28 mouse cellular contexts compared by ENCODE assay signal in the genomic region with DNA sequence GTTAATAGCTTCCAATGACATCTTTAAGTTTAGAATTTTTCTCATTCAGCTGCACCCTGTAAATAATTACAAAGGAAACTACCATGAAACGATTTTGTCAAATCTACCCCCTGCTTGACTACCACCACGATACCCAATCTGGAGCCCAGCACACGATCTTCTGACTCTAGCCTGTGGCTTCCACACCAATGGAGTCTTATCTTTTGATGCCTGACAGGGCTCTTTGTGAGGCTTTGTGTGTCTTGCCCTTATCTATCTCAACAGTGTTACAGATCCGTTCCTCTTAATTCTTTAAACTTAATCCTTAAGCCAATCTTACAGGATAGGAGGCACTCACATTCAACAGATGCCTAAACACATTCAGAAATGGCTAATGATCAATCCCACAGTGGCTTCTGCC. TPM values are rescaled to one million over a fixed set of nuclear protein-coding genes. Genes with fewer than 3 reads are reported as not detected.
DNase-seq lines count a peak whose midpoint lies in the region; ATAC-seq lines count a peak whose summit lies in the region.
"Had no signal": no experiment of that assay in that cellular context is flagged by ENCODE, and none has a peak within 500 bp of the region (broad histone marks: within the 10 kb centered on the region; RNA-seq: fewer than 3 reads in every experiment).

No protein-coding gene starts in this region.

- intact Hi-C loops in heart, postnatal 14 days (cut with DNase I): no loop called here

- 2% methylated on average over 4 of the region's 4 CpGs for WGBS in liver, embryonic 13.5 days (ENCODE audit: insufficient replicate concordance)

- no peak overlapping the region for H3K9ac ChIP-seq in liver, embryonic 13.5 days
- H3K9ac ChIP-seq: heart, embryonic 15.5 days; hindbrain, embryonic 14.5 days; midbrain, embryonic 12.5 days; neural tube, embryonic 13.5 days had no signal

- no peak overlapping the region for H3K4me3 ChIP-seq in liver, embryonic 13.5 days (replicated peaks)
- H3K4me3 ChIP-seq: erythroblast, embryonic 14.5 days; gastrocnemius, adult 2 months; heart, embryonic 15.5 days; midbrain, embryonic 12.5 days; myocyte; neural tube, embryonic 13.5 days had no signal

- no peaks in the 10 kb centered on the region for H3K9me3 ChIP-seq in liver, embryonic 13.5 days (replicated peaks)
- H3K9me3 ChIP-seq: heart, embryonic 15.5 days; midbrain, embryonic 12.5 days; neural tube, embryonic 13.5 days had no signal

- no peak overlapping the region for H3K27ac ChIP-seq in liver, embryonic 13.5 days
- H3K27ac ChIP-seq: gastrocnemius, adult 2 months; heart, embryonic 15.5 days; hindbrain, embryonic 14.5 days; macrophage; midbrain, embryonic 12.5 days; neural tube, embryonic 13.5 days had no signal

- no peak overlapping the region for H3K4me2 ChIP-seq in liver, embryonic 13.5 days
- H3K4me2 ChIP-seq: heart, embryonic 15.5 days; hindbrain, embryonic 14.5 days; midbrain, embryonic 12.5 days; neural tube, embryonic 13.5 days had no signal

- peak; percentile 92 for ATAC-seq in liver, embryonic 13.5 days (ENCODE audit: low read depth)
- ATAC-seq in megakaryocyte progenitor cell, adult 5-6 weeks (replicated peaks; ENCODE audit: poor library complexity): peak; percentile 98
- ATAC-seq: forebrain, embryonic 16.5 days; intestine, postnatal 0 days; lung, postnatal 0 days; Patski had no signal

- H3K36me3 ChIP-seq in liver, embryonic 13.5 days: no peaks in the 10 kb centered on the region
- H3K36me3 ChIP-seq: midbrain, embryonic 12.5 days; neural tube, embryonic 13.5 days had no signal

- H3K4me1 ChIP-seq in liver, embryonic 13.5 days (replicated peaks): peaks cover 9% of the 10 kb centered on the region

- DNase-seq in heart, adult 11 months: peak; percentile 36
- no peak for DNase-seq in heart, postnatal 14 days
- peak; percentile 45 for DNase-seq in c-Kit-positive CD71-positive TER-119-negative erythroid progenitor cells, embryonic 14.5 days (ENCODE audit: low read depth)
- no peak for DNase-seq in liver, embryonic 13.5 days
- no peak for DNase-seq in spleen, postnatal 36 days (ENCODE audit: low spot score in 2 of 2)
- DNase-seq in thymus, postnatal 4 days: no peak
- no peak for DNase-seq in embryo, embryonic 9.5 days (ENCODE audit: extremely low spot score)
- DNase-seq: adrenal gland, postnatal 14 days; cerebellum, adult 11-12 months; cerebellum, adult 9-11 months; gastrocnemius, adult 2 months; gastrocnemius, postnatal 36 days; kidney, adult 9 months; kidney, postnatal 10 days; thymus, postnatal 14 days had no signal

- no peaks in the 10 kb centered on the region for H3K27me3 ChIP-seq in liver, embryonic 13.5 days
- H3K27me3 ChIP-seq: CH12.LX; heart, embryonic 15.5 days; midbrain, embryonic 12.5 days; neural tube, embryonic 13.5 days; Patski had no signal

RNA-seq across cellular contexts. Expression of gene Ccdc141, which starts 16.4 kb away (rescaled TPM):
- 100 to 1,000 TPM; 213 to 231 TPM for total RNA-seq in heart, postnatal 14 days (2021)
- 1.0 and 1.1 TPM in 2 replicates for polyA plus RNA-seq in liver, embryonic 13.5 days (2015; fragmentation: Nextera tagmentation; extraction: Ambion mirVana)
- total RNA-seq in megakaryocyte progenitor cell, adult 5-6 weeks (2015): 0.30 and 1.3 TPM in 2 replicates
- not detected in 2 replicates for total RNA-seq in megakaryocyte progenitor cell, adult 5-6 weeks (2017)
- total RNA-seq: CH12.LX had no signal

Comparison
In these comparisons a context has a peak if more than half of its experiments do, and no peak if none do; other contexts are left out.
1. DNase-seq: peak in heart, adult 11 months (single experiment) and c-Kit-positive CD71-positive TER-119-negative erythroid progenitor cells, embryonic 14.5 days (single experiment); none in heart, postnatal 14 days (0 of 2), liver, embryonic 13.5 days (single experiment), spleen, postnatal 36 days (0 of 2), thymus, postnatal 4 days (single experiment) and embryo, embryonic 9.5 days (single experiment).
2. RNA of gene Ccdc141, which starts 16.4 kb away (total RNA-seq): 213 to 231 TPM in heart, postnatal 14 days; 0.30 to 1.3 TPM in megakaryocyte progenitor cell, adult 5-6 weeks; every median in the first group is over 10 times any median in the second.